Mouse (Mus musculus) 3134 (cell line): Measurements from ENCODE around the gene Nr5a2.
"Not testable (repeated sequence)": the region's sequence is repeated elsewhere in the genome, so short reads cannot be mapped to it uniquely, and the experiment has no call there.

ENCODE experiments used
- DNase-seq: peaks from one replicate; pipeline ENCODE4 v3.0.0-alpha.2; 2011; ENCODE audit warnings: low spot score; ENCODE audit not compliant: insufficient read length; ENCODE audit errors: extremely low read depth

Gene Nr5a2

DNA sequence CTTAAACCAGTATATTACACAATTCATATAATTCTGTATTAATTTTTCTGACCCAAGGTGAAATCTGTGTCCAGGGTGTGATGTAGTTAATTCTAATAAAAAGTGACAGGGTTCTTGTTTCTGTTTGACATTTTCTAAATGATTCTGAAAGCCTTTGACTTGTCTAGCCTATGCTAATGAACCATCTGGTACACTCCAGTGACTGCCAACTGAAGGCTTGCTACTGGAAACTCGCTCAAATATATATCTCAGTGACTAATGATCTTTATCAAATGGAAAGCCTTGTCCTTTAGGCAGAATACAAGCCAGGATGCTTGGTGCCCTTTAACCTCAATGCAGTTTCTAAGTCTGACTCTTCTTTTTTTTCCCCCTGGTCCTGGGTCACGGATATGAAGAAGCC lies 114.2 kb downstream of the Nr5a2 start:
- no peak for DNase-seq

DNA sequence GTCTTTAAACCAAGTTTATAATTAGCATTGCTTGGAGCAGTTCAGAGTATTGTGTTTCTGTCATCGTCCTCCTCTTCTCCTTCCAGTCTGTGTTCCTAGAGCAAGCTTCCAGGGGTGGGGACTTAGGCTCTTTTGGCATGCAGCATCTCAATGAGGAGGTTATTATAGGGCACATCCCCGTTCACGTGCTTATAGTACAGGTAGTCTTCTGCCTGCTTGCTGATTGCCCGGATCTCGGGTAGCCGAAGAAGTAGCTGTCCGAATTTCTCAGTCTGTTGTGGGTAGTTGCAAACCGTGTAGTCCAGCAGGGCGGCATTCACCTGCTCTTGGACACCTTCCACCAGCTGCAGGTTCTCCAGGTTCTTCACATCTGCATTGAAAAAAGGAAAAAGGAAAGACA lies 114.9 kb downstream of the Nr5a2 start:
- DNase-seq: no peak

DNA sequence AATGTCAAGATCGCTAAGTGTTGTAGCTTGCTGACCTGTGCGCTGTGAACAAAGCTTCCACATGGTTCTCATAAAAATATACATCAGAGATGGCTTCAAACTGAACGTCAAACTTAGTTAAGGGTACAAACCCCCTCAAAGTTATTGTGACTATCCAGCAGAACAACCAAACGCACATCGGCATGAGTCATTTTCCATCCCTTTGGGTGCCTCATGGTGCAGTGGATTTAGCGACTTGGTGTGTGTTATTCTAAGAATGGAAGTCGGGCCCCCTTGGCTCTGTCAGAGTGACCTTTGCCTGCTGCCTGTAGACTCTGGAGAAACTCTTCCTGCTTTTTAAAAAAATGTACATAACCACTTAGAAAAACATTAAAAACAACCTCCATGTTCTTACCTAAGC lies 119.7 kb downstream of the Nr5a2 start:
- DNase-seq: no peak

DNA sequence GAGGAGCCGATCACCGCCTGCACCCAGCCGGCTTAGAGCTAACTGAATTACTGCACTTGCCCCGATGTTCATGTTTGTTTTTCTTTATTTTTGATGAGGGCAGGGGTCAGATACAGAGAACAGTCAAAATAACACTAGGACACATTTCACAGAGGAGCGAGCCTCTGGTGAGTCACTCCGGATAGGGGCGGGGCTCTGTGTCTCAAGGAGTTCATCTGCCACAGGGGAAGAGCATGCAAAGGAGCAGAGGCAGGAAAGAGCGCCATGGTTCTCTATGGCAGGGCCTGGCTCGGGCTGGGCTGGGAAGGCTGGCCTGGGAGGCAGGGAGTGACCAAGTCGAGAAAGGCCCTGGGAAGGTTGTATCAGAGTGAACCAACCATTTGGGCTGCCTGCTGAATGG lies 121.0 kb downstream of the Nr5a2 start:
- peak; percentile 30 for DNase-seq

DNA sequence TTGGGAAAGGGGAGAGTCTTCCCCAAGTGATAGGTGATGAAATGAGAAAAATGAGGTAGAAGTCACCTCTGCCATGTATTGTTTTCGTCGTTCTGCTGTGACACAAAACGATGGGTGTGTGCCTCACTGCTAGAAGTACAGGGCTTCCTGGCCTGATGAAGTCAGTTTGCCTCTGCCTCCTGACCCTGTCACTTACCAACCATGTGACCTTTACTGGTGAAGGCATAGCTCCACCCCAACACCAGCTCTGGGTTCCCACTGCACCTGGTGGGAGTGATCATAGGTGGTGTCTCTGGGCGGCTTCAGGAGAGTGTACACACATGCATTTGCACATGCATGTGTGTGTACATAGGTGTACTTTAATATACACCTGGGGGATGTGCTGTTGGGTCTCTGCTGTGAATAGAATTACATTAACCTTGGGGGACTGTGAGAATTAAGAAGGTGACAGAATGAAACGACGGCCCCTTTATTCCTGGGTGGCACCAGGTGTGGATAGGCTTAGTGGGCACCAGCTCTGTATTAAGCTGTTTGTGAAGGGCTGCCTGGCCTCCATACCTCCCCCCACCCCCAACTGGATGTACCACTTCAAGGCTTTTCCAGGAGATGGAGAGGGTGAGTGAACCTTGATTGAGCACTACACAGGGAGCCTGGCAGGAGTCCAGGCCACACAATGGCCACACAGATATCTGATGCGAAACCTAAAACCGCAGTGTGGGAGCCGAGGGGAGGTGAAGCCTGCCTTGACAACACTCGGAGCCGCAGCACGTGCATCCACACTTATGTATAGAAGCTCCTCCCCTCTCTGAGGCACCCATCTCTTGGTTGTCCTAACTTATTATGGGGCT lies 127.7 kb downstream of the Nr5a2 start:
- no peak for DNase-seq

DNA sequence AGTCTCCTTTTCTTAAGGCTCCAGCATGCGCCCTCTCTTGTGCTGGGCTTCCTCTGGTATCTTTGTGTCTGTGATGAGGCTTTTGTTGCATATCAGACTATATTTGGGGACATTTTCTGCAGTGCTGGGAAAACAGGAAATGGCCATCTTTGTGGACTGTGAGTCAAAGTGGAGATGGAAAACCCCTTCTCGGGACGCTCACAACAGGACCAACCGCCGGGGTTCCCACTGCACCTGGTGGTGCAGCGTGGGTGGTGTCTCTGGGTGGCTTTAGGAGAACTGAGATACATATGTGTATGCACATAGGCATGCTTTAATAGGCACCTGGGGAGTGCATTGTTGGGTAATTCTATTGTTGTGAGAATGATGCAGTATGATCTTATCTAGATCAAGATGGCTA lies 129.3 kb downstream of the Nr5a2 start:
- DNase-seq: no peak

DNA sequence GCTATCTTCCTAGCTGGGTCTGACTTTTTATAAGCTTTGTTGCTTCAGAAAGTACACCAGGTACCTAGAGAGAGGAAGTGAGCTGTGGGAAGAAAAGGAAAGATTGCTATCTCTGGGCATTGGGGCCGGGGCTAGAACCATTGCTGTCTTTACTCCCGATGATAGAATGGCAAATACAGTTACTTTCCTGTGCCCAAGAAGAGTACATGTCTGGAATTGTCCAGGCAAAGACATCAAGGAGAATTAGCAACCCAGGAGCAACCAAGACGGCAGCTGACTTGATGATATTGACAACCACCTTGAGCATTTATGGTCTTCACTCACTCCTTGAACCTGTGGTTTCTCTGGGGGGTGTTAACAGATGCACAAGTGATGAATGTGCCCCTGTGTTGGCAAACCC lies 130.3 kb downstream of the Nr5a2 start:
- no peak for DNase-seq

DNA sequence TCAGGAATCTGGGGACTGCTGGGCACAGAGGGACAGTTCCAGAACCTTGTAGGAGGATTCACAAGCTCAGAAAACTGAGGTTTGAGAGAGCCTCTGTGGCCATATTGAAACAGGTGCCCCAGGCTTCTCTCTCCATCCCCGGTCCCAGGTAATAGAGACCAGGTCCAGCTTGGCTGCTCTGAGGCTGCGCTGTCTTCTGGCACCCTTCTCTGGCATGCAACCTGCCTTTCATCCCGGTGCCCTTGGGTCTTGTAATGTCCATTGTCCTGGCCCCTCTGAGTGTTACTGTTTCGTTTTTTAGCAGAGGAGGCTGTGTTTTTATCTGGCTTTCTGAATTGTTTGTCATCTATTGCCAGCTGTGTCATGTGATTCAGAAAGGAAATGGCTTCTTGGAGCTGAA lies 136.4 kb downstream of the Nr5a2 start:
- DNase-seq: no peak

DNA sequence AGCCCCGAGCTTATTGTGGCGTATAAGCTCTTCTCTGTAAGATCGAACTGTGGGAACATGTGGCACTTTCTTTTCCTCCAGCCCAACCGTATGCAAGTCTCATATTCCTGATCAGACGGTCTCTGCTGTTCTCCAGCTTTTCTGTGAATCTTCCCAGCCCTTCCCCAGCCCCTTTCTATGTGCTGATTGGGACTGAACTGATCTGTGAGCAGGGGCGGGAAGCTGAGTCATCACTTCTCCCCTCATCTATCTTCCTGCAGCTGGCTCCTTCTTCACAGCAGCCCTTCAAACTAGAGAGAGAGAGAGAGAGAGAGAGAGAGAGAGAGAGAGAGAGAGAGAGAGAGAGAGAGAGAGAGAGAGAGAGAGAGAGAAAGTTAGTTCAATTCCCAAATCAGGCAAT lies 159.6 kb downstream of the Nr5a2 start:
- no peak for DNase-seq

DNA sequence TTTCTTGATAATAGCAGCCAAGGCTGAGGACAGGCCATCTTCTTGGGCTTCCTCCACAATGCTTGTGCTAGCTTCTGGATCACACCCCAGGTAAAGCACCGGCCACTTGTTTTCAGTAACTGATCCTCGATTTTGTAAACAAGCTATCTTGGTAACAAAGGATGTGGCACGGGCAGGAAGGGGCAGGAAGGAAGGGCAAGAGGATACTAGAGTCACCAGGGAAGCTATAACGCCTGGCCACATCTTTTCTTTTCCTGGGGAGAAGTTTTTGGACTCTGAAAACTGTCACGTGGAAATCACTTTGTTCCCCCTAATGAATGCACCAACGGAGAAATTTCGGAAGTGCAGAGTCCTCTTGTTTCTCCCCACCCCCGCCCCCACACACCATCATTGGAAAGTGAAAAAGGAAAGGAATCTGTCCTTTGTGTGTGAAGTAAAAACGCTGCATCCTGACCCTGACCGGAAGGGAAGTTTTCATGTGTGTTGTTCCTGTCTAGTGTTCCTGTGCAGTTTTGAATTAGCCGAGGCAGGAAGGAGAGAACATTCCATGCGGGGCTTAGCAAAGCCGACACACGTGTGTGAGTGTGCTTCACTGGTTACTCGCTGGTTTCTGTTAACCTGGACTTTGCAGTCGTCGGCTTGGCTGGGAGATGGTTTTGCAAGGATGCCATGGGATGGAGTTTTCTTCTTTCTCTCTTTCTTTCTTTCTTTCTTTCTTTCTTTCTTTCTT lies 163.7 kb downstream of the Nr5a2 start:
- no peak for DNase-seq

DNA sequence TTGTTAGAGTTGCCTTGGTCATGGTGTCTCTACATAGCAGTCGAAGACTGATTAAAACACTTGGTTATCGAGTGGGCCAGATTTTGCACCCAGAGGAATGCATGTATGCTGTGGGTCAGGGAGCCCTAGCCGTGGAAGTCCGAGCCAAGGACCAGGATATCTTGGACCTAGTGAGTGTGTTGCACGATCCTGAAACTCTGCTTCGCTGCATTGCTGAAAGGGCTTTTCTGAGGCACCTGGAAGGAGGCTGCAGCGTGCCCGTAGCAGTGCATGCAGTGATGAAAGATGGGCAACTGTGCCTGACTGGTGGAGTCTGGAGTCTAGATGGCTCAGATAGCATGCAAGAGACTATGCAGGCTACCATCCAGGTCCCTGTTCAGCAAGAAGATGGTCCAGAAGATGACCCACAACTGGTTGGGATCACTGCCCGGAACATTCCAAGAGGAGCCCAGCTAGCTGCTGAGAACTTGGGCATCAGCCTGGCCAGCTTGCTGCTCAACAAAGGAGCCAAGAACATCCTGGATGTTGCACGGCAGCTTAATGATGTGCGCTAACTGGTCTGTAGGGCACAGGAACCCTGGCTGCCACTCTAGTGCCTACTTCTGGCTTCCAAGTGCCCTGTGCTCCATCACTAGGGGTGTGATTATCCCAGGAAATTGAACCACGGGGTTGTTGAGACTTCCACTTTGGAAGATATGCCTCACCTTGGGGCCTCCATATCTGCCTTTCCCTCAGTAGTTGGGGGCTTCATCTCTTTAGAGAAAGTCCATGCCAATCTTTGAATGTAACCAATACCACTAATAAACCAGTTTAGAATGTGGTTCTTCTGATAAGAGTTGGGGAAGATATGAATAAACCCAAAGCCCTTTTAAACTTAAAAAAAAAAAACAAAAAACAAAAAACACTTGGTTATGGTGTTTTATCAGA lies 167.0 kb downstream of the Nr5a2 start:
- DNase-seq: not testable (repeated sequence)
